Mouse (Mus musculus) liver, embryonic 14.5 days (tissue): ENCODE data around the gene Oit3.

Source experiments
- CTCF ChIP-seq: IDR thresholded peaks from 2 replicates; pipeline ENCODE4 v1.5.1; 2016; ENCODE audit warnings: antibody characterized with exemption, low read depth, control low read depth
- EP300 ChIP-seq: IDR thresholded peaks from 2 replicates; pipeline ENCODE4 v1.6.1; 2016; ENCODE audit warnings: antibody characterized with exemption, low read depth

DNA sequence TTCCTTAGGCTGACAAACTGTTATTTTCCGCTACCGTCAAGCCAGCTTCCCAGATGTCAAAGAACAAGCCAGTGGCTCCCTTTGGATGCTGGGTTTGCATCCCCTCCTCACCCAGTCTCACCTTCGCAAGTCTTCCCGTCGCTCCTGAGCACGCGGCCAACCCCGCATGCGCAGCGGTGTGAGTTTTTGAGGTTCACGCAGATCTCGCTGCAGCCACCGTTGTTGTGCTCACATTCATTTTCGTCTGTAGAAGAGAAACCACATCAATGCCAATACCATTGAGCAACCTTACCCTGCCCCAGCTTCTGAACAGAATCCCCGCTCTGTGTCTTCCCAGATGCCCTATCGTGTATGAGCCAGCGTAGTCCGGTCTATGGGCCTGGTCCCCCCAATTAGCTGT lies 5.8 kb downstream of the Oit3 start:
- TF ChIP-seq CTCF (no peak), EP300 (no peak)
